Mouse (Mus musculus) right cerebral cortex, postnatal 4 days (tissue): ENCODE results near the gene Nudt16.
"Not testable (repeated sequence)": the region's sequence is repeated elsewhere in the genome, so short reads cannot be mapped to it uniquely, and the experiment has no call there.

Experiments
- DNase-seq: peaks from one replicate; pipeline ENCODE4 v3.0.0-alpha.2; 2022

The Nudt16 gene

DNA sequence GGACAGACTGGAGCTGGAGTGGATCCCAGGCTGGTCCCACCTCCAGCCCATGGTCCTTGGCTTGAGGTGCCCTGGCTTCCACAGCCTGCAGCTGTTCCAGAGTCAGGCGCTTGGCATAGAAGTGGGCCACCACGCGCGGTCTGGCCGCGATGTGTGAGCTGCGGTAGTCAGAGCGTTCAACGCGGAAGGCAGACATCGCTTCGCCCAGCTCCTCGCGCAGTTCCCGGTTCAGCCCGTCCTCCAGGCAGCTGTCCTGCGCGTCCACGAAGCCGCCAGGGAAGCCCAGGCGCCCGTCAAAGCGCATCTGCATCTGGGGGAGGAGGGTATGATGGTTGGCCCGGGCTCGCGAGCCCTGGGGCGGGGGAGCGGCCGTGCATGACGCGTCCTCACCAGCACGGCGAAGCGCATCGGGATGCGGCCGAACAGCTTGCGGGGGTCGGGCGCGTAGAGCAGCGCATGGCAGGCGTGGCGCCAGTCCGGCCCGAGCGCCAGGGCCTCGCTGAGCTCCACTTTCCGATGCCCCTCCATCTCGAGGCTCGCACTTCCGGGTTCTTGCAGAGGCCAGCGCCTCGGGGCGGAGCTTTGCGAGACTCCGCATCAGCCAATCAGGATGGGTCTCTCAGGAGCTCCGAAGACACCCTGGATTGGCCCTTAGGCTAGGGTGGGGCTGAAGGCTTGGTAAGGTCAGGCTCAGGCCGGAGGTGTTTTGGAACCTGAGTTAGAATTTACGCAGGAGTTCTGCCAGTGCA is at the start of gene Nudt16:
Gene Nudt16, minus strand, starts transcription at position 572 of the 749 bp plus-strand sequence.
- peak; percentile 76 for DNase-seq

DNA sequence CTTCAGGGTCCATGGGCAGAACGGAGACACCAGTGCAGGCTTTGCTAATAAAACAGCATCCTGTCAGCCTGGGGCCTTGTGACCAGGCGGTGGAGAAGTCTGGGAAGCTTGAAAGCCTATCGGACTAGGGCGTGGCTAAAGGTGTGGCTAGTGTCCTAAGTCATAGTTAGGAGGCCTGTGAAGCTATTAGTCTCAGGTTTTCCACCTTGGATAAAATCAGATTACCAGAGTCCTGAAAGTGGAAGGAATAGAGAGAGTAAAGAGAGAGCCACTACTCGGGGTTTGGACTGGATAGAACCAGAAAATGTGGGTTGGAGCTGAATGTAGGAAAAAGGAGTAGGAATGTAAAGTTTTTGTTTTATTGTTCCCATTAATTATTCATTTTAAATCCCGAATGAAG is 13.4 kb upstream of the Nudt16 start, which contains the start of gene 1700080E11Rik:
Gene 1700080E11Rik, minus strand, starts transcription at position 101 of the 400 bp plus-strand sequence.
- DNase-seq, result no peak

DNA sequence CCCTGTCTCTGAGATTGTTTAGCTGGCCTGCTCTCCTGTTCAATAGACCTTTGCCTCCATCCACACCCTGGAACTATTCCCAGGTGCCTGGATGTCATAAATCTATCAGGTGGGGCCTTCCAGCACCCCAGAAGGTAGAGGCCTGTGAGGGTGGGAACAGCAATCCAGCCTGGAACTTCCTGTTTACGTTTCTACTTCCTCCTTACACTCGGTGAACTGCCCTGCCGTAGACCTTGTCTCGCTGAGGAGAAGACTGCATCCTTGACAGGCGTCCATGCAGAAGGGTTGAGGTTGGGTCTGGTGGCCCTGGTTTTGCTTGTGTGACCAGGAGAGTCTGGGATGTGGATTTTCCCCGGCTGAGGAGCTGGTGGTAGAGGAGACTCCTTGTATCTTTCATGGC is 7.6 kb upstream of the Nudt16 start:
- DNase-seq, result no peak

DNA sequence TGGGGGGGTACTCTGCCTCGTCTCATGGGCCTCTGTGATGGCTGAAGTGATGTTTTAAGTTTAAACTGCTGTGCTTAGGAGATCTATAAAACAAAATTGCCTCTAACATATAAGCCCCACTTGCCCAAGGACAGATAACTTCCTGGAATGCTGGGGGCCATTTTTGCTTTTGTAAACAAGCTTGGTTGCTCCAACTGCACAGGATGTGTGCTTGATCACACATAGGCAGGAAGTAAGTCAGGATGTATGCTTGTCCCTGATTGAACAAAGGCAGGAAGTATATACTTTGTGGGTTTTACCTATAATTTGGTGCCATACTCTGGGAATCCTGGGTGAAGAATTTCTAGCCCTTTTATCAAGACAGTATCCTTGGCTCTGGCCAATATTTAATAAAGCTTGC is 4.8 kb upstream of the Nudt16 start:
- no peak for DNase-seq

DNA sequence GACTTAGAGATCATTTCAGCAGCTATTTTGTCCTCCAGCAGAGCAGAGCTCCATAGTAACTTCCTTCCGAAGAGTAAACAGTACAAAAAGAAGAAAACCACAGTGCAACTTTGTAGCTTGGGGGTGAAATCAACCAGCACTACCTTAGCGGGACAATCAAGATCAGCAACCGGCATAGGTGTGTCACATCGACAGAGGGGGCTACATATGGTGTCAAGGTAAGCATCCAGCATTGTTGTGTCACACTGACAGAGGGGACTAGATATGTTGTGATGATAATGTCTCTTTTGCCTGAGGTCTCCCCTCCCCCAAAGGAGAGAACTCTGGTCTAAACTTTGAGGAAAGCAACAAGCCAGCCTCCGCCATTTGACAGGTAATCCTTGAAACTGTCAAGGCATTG is 2.9 kb upstream of the Nudt16 start:
- DNase-seq, result no peak

DNA sequence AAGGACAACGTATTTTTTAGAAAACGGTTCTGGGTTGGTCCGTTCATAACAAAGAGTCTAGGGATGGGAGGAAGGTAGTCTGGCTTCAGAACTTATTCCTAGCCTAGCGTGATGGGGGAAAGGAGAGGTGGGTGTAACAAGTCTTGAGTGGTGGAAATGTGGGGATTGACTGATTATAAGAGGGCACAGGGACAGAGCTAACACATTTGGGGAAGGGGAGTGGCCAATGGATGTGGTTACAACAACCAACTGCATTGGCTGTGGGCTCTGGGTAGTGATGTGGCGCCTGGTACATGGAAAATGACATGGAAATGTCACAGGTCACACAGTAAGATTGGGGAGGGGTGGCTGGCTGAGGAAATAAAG is 361 bp upstream of the Nudt16 start:
- no peak for DNase-seq

DNA sequence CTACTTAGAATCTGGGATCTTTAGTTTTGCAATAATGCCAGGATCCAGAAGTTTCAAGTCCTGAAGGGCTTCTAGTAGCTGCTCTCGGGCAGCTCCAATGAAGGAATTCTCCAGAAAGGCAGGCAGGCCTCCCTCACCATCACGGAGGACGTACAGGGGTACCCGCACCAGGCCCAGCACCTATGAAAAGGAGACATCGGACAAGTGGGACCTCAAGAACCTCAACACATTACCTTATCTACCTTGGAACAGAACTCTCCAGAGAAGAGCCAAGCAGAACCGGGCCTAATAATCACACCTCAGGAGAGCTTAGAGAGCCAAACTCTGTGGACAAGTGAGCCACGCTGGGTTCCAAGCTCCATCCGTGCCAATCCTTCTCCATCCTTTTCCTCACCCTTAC is 1.3 kb downstream of the Nudt16 start:
- no peak for DNase-seq

DNA sequence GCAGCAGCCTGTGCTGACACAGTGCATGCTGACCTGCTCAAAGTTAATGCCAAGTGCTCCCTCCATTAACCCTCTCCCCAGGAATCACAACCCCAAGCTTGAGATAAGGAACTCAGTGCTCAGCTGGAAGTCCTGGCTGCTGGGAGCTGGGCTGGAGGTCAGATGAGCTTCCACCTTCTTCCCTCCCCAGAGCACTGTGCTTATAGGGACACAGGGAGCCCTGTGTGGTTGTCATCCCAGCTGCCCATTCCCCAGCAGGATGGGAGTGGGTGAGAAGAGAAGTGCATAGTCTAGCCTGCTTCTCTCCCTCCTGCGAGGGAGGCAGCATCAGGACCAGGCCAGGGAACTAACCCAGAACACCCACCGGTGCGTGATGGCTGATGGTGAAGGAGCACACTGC is 6.4 kb downstream of the Nudt16 start:
- DNase-seq, result not testable (repeated sequence)

DNA sequence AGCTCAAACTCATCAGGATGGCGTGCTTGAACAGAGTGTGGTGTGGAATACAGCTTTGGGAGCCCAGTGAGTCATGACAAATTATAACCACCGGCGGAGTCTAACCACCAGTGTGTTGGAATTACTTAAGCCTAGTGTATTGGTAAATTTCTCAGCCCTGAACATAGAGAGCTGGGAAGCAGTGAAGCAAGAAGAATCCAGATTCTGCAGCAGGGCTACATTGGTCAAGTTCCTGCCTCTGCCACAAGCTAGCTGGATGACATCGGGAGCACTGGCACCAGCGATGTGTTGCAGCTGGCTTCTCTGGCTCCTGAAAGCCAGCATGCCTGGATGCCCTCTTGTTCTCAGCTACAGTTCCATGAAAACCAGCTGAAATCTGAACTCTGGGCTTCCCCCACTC is 27.7 kb downstream of the Nudt16 start:
- no peak for DNase-seq

DNA sequence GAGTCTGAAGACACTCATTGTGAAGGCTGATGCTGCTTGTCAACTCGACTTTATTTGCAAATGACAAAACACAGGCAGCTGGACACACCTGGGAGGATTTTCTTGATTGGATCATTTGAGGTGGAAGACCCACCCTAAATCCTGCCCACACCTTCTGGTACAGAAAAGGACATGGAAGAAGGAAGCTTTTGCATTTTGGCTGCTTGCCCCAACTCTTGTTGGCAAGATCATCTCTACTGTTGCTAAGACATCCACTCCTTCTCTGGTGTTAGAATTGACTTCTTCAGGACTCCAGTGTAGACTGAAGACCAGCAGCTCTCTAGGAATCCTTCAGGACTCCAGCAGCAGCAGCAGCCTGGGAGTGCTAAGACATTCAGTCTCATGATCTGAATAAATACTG is 29.7 kb downstream of the Nudt16 start:
- no peak for DNase-seq

DNA sequence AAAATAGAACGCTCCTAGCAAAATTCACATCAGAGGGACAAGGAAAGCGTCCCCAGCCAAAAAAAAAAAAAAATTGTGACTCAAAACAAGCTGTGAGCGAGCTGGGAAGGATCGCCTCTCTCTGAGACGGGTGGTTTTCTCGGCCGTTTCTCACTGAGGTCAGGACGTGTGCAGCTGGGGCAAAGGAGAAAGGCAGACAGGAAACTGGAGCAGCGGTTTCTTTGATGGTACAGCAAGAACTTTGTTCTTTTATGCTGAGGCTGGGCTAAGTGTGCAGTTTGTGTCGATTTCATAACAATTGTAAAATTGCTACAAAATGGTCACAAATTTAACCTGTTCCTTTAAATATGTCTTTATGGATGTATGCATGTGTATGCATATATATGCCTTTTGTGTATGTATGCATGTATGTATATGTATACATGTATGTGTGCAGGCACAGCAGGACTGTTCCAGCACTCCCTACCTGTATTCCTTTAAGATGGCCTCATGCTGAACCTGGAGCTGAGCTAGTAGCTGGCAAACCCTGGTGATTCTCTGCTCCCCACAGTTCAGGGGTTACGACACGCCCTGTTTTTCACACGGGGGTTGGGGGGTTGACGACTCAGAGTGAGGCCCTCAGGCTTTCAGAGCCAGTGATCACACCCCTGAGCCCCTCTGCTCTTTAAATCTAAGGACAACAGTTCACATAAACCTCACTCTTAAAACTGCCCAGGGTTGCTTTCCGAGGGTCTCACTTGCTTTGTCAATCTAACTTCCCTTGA is 30.6 kb downstream of the Nudt16 start:
- no peak for DNase-seq

DNA sequence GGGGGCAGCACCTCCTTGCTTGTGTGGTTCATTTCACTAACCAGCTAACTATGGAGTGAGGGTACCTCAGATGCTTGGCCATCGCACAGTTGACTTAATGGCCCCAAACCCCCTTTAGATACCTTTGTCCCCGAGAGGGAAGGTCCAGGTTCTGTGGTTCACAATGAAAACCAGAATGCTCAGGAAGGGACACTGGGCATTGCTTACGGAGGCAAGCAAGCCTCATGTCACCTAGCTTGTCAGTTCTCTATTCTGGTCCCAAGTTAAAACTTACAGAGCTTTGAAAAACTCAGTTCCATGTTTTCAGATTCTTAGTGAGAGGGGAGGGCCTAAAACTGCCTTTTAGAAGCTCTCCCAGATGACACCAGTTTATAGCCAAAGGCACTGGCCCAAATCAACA is 51.4 kb downstream of the Nudt16 start:
- no peak for DNase-seq
